Mouse (Mus musculus): ENCODE data around the gene Cer1. TPM values are rescaled to one million over a fixed set of nuclear protein-coding genes. Genes with fewer than 3 reads are reported as not detected.

The Cer1 gene
- total RNA-seq, 2 experiments from 2014 or later: 0.18 TPM; not detected in 1

Other genes with a start within 250 kb of the Cer1 start
- 100 to 1,000 TPM; 218 to 236 TPM for gene Nfib, start 179.4 kb downstream of the Cer1 start, total RNA-seq (2021)
- 10 to 100 TPM; 43.7 to 49.6 TPM for gene Zdhhc21, start 25.2 kb downstream of the Cer1 start, total RNA-seq (2021)
- gene Frem1, start 167.2 kb upstream of the Cer1 start, total RNA-seq (2021): 1 to 10 TPM; 4.3 to 4.9 TPM